Mouse (Mus musculus) forelimb bud, embryonic 11.5 days (tissue): ENCODE measurements around the gene Oxld1.

Source experiments
- DNase-seq: peaks from one replicate; pipeline ENCODE4 v3.0.0-alpha.2; 2012; ENCODE audit warnings: low read depth, low spot score

Gene Oxld1

GRCm38 (mm10) chr11:120484265-120484981, 26.6 kb upstream of the Oxld1 start, which contains the start of gene Mrpl12:
Mrpl12 (plus strand) TSS chr11:120484613.
- DNase-seq = peak; percentile 94

GRCm38 (mm10) chr11:120483448-120483934, 25.6 kb upstream of the Oxld1 start:
- no peak for DNase-seq

GRCm38 (mm10) chr11:120472052-120472451, 14.2 kb upstream of the Oxld1 start:
- DNase-seq = no peak

DNA sequence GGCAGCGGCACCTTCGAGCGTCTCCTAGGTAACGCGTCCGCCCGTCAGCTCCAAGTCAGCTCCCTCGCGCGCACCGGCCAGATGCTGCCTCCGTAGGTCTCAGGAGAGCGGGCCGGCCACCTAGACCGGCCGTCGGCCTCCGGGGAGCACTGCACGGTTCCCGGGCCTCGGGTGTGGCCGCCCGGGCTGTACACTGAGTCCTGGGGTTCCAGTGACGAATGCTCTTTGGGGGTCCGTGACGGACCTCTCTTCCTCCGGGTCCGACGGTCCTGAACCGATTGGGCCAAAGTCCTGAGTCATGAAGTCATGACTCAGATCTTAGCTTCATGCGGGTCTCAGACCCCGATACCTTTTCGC, 9.8 kb upstream of the Oxld1 start:
- DNase-seq = no peak

DNA sequence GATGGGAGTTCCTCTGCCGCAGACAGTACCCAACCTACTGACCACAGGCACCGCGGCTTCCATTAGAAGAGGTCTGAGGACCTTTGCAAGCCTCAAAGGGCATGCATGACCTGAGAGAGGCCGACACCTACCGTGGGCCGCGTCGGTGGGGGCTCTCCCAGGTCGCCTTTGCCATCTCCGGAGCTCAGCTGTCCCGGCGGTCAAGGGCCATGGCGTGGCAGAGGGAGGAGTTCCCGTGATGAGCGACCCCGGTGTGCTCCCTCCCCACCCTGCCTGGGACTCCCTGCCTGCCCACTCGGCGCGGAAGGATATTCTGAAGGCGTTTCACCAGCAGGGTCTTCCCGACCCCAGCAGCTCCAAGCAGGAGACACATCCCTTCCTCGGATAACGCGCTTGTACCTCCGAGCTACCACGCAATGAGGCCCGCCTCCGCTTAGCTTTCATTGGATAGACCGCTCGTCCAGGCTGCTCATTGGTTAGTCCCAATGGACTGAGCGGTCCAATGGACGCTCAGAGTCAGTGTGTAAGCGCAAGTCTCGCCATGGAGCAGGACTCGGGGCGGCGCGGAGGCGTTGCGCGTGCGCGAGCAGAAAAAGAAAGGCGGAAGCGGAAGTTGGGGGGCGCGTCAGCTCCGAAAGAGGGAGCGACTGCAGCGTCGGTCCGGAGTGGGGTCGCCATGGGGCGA, 9.3 kb upstream of the Oxld1 start, which contains the start of gene Arl16:
Gene Arl16, minus strand, starts transcription at position 557 of the 685 bp plus-strand sequence.
- DNase-seq = peak; percentile 99

DNA sequence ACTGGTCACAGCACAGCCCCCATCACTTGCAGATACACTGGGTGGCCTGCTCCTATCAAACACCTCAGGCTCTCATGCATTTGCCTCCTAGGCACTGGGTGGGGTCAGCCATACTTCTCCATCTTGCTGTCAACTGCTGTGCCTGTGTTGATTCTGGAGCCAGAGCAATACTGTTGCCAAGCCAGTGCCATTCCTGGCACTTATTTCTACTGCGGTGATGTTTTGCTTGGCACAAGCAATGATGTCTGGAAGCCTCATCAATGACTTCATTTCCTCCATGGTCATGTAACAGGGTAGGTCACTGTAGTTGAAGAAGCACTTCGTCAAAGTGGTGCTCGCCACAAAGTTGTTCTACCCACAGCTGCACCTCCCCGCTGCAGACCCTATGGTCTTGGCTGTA, 7.7 kb upstream of the Oxld1 start:
- DNase-seq = no peak

GRCm38 (mm10) chr11:120464365-120464764, 6.5 kb upstream of the Oxld1 start:
- no peak for DNase-seq

DNA sequence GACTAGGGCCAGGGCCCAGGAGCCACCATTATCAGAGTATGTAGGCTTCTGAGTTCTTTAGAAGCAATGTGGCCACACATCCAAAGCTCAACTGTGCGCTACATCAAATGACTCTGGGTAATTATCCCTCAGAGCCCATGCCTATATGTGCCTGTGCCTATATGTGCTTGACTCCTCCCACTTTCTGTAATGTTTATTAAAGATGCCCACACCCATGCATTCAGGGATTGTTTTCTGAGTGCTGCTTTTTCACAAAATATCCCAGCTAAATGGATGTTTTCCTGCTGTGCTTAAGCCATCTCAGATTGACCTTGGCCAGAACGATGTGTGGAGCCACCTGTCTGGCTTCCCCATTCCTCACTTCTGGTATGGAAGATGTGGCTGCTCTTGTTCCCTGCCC, 5.7 kb upstream of the Oxld1 start:
- no peak for DNase-seq

DNA sequence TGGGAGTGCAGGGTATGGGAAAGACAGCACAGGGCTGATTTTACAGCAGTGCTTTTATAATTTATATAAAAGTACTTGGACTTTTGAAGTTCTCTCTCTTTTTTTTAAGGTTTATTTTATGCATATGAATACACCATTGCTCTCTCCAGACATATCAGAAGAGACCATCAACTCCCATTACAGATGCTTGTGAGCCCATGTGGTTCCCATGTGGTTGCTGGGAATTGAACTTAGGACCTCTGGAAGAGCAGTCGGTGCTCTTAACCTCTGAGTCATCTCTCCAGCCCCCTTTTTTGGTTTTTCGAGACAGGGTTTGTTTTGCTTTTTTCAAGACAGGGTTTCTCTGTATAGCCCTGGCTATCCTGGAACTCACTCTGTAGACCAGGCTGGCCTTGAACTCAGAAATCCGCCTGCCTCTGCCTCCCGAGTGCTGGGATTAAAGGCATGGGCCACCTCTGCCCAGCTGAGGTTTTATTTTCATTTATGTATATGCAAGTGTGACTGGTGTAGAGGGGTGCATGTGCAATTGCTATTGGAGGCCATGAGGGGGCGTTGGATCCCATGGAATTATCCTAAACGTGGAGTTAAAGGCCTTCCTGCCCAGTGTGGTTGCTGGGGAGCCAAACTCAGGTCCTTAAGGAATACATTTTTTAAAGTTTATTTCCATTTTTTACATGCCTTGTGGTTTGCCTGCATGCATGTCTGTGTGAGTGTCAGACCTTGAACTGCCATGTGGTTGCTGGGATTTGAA, 1.2 kb upstream of the Oxld1 start:
- DNase-seq = no peak

- DNase-seq = no peak
Observed at GRCm38 (mm10) chr11:120457370-120457769, 498 bp downstream of the Oxld1 start.

DNA sequence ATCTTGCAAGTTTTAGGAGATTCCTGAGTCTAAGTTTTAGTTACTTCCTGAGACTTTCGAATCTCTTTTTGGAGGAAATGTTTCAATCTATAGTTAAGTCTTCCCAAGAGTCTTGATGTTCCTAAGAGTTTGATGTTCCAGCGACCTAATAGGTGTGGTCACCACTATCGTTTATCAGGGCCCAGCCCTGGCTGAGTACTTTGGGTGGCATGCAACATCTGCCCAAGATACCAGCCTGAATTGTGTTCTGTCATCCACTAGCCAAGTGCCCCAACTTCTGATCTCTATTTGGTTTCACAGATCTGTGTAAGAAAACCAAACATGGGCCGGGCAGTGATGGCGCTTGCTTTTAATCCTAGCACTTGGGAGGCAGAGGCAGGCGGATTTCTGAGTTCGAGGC, 2.5 kb downstream of the Oxld1 start:
- DNase-seq = no peak

GRCm38 (mm10) chr11:120454965-120455364, 2.9 kb downstream of the Oxld1 start:
- no peak for DNase-seq

DNA sequence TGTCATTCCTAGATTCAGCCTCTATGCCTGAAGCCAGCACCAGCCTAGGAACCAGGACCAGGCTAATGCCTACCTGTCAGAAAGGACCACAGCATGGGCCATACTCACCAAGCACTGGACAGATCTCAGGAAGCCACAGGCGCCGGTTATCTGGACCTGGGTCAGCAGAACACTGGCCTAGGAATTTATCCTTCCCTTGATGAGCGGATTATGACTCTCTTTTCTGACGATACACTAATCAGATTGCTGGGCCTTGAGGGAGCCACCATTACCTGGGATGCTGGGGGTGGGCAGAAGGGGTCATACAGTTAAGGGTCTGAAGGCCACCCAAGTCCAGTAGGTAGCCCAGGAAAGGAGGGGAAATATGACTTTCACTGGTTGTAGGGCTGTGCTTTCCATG, 4.6 kb downstream of the Oxld1 start, which contains the start of gene Pde6g:
Gene Pde6g, minus strand, starts transcription at position 195 of the 400 bp plus-strand sequence.
- DNase-seq = no peak

GRCm38 (mm10) chr11:120452246-120452645, 5.6 kb downstream of the Oxld1 start:
- no peak for DNase-seq

DNA sequence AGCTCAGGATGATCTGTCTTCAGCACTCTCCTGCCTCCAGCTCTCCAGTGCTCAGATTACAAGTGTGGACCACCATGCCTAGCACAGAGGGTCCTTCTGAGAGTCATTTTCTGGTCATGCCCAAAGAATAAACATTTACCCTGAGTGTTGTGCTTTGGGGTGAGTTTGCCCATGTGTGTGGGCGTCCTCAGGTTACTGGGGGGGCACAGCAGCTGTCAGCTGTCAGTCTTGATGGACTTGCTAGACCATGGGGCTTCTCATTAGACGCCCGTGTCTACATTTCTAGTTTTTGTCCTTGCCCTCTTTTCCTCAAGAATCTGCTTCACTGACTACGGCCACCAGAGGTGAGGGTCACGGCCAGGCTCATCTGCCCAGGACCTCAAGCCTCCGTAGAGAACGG, 10.7 kb downstream of the Oxld1 start:
- no peak for DNase-seq

- no peak for DNase-seq
Observed at GRCm38 (mm10) chr11:120445475-120445874, 12.4 kb downstream of the Oxld1 start.

DNA sequence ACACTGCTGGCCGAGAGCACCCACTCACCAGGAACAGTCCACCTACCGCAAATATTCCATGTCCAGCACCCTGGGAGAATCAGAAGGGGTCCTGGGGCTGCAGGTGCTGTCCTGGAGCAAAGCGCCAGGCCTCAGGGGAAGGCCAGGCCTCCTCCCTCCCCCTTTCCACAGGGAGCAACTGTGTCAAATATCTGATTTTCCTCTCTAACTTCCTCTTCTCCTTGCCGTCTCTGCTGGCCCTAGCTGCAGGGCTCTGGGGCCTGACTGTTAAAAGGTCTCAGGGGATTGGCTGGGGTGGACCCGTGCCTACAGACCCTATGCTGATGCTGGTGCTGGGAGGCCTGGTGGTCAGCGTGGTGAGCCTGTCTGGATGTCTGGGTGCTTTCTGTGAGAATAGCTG, 13.8 kb downstream of the Oxld1 start:
- DNase-seq = no peak

DNA sequence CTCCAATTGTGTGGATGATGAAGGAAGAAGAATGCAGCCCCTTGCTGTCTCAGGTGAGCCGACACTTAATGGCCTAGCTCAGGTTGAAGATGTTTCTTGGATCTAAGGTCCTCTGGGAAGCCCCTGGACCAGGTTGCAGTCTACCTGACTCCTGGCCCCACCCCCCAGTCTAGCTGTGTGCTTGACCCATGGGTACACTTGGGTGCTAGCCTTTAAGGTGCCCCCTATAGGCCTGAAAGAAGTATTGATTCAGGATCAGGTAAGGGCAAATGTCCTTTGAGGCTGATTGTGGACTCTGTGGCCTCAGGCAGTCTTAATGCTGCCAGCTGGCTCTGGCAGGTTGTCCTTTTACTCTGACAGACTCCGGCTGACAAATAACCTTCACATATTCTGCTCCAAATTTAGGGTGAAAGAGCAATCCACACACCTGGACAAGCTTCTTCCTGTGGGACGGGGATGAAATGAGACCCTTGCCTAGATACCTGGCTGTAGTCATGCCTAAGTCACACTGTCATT, 15.0 kb downstream of the Oxld1 start:
- DNase-seq = no peak

GRCm38 (mm10) chr11:120442344-120442743, 15.5 kb downstream of the Oxld1 start, which contains the start of gene Tspan10:
Tspan10 (plus strand) TSS chr11:120442644.
- DNase-seq = no peak

DNA sequence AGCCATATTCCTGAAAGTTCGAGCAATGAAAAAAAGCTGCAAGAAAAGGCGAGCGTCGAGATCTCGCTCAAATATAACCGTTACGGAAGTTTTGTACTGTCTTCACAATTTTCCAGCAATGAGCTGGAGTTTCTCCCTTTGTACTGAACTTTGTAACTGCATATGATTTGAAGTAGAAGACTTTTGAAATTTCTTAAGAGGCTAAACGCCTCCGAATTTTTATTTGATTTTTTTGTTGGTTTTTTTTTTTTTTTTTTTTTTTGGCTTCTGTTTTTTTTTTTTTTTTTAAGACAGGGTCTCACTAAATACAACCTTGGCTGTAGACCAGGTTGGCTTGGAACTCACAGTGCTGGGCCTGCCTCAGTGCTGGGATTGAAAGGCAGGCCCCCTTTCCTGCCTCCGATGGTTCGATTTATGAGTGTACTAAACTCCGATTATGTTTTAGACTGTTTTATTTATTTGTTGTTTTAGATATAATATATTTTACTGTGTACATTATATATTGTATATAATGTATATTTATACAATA, 19.9 kb downstream of the Oxld1 start:
- no peak for DNase-seq

DNA sequence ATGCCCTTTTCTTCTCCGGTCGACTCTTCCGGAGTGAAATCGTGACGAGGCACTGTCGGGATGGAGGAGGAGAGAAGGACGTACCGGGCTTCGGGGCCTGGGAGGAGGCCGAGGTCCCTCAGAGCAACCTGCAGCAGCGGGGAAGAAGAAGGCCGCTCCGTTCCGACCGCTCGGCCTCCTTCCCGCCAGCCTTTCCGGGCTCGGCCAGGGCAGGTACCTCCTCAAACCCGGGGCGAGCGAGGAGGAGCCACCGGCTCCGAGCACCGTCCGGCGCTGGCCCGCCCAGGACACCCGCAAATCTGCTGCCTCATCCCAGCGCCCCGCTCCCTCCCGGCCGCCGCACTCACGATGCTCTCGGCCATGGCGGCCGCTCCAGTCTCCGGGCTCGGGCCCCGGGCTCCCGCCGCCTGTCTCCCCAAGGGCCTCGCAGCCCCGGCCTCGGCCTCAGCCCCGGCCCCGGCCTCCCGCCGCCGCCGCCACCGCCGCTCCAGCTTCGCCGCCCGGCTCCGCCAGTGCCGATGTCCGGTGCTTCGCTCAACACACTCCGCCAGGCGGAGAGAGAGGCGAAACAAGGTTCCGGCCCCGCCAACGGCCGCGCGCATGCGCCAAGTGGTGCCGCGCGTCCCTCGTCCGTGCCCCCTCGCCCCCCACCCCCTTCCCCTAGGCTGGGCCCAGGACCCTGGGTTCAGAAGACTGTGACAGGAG, 20.6 kb downstream of the Oxld1 start, which contains the start of gene Nploc4:
Gene Nploc4, minus strand, starts transcription at position 557 of the 705 bp plus-strand sequence.
- peak; percentile 93 for DNase-seq
